Mouse (Mus musculus) ovary, adult 18-20 months (tissue): ENCODE results near the gene Nkd1.
A peak's percentile ranks its signal among the peaks of the same experiment; 100 is the strongest.

Experiments used
- DNase-seq: peaks from one replicate; pipeline ENCODE4 v3.0.0; 2022; ENCODE audit warnings: low spot score, mixed read lengths

Gene Nkd1

DNA sequence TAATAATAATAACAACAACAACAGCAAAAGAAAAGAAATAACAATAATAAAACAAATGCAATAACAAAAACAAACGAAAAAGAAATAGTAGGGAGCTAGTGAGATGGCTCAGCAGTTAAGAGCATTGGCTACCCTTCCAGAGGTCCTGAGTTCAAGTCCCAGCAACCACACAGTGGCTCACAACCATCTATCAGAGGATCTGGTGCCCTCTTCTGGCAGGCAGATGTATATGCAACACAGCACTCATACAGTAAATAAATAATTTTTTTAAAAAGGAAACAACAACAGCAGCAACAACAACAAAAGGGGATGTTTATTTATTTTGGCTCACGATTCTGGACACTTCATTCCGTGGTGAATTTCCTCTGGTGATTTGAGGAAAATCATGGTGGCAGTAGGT lies 98.4 kb downstream of the Nkd1 start:
- DNase-seq, result no peak

DNA sequence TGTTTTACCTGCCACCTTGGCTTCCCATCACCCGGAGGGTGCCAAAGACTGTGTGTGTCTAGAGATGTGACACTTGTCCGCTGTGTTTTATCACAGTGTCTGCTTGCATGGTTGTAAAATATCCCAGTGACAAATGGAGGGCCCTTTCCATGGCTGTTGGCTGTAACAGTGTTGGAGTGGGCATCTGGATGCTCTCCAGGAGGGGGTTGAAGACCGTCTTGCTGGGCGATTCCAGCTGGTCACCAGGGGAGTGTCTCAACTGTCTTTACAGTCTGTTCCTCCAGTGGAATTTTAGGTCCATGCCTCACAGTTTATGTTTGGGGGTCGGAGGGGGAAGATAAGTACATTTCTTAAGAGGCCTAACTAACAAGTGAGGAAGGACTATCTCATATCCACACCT lies 99.8 kb downstream of the Nkd1 start:
- no peak for DNase-seq

DNA sequence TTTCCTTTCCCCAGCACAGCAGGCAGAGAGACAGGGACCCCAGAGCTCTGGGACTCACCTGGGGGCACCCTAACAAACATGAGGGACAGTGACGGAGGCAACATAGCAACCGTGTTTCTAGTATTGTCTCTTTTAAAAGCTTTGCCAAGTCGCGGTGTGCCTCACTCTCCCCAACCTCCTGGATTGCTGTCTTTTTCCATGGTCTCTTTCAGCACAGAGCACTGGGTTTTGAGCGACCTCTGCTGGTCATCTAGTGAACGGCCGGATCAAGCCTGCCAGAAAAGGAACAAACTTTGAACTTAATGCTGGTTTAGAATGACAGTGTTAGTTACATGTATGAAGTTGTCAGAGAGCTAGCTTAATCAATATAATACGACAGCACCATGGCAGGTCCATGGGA lies 100.3 kb downstream of the Nkd1 start:
- peak; percentile 14 for DNase-seq

DNA sequence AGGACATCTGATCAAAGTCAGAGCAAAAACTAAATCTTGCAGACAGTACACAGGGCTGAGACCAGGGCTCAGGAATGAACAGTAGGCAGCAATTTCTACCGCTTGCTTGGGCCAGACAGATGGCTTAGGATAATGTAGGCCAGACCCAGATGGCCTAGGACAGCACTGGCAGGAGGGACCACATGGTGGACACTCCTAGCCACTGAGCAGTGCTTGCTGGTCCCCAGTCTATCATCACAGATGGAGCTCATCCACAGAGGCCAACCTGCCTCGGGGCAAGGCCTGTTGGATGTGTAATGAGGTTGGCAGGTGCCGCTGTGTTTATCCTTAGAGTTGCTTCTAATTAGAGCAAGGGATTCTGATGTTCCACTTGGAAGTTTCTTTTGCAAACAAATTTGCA lies 102.2 kb downstream of the Nkd1 start:
- DNase-seq, result no peak

DNA sequence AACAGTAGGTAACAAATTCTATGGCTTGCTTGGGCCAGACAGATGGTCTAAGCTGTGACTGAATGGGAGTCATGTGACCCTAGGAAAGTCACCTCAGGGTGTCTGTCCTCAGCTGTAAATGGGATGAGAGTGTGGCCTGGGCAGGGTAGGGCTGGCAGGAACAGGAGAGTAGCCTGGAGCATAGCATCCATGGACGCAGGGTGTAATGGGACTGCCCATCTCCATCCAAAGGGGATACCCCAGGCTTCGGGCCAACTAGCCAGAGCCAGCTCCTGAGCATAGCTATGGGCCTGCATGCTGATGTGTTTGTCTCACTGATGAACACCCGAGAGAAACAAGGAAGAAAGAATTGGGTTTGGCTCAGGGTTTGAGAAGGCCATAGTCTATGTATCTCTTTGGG lies 103.1 kb downstream of the Nkd1 start:
- DNase-seq, result no peak

GRCm38 (mm10) chr8:88626433-88626832 lies 105.3 kb downstream of the Nkd1 start:
- DNase-seq, result no peak

- DNase-seq, result no peak
Observed at GRCm38 (mm10) chr8:88626940-88627264, 105.7 kb downstream of the Nkd1 start.

GRCm38 (mm10) chr8:88627265-88627991 lies 106.3 kb downstream of the Nkd1 start:
- DNase-seq, result peak; percentile 70

GRCm38 (mm10) chr8:88628001-88628774 lies 107.0 kb downstream of the Nkd1 start:
- DNase-seq, result no peak

DNA sequence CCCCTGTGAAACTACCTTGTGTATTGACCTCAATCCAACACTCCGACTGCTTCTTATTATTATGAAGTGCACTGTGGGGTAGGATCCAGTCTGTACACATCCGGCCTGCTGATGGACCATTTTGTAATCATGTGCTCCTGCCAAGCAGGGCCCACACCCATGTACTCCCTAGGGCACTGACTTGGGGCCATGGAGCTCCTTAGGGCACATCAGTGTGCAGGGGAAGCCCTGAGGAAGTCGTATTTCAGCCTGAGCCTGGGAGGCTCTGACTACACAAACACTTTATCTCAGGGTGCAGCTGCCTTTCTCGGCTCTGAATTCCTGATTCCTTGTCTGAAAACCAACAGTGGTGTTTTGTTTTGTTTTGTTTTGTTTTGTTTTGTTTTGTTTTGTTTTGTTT lies 109.1 kb downstream of the Nkd1 start:
- DNase-seq, result no peak

GRCm38 (mm10) chr8:88631081-88631480 lies 109.9 kb downstream of the Nkd1 start:
- DNase-seq, result no peak

DNA sequence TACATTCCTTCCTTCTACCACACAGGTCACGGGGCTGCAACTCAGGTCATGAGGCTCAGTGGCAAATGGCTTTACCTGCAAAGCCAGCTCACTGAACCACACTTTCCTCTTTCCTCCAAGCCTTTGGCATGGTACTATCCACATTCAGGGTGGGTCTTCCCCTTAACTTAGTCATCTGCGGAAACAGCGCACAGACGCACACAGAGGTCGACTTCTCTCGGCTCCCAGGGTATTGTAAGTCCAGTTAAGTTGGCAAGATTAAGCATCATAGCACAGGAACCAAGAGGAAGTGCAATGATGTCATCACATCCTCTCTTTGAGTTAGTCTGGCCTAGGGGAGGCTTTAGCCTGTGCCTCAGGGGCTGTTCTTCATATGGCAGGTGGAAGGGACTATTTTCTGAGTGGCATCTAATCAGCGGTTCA lies 112.2 kb downstream of the Nkd1 start:
- DNase-seq, result no peak

DNA sequence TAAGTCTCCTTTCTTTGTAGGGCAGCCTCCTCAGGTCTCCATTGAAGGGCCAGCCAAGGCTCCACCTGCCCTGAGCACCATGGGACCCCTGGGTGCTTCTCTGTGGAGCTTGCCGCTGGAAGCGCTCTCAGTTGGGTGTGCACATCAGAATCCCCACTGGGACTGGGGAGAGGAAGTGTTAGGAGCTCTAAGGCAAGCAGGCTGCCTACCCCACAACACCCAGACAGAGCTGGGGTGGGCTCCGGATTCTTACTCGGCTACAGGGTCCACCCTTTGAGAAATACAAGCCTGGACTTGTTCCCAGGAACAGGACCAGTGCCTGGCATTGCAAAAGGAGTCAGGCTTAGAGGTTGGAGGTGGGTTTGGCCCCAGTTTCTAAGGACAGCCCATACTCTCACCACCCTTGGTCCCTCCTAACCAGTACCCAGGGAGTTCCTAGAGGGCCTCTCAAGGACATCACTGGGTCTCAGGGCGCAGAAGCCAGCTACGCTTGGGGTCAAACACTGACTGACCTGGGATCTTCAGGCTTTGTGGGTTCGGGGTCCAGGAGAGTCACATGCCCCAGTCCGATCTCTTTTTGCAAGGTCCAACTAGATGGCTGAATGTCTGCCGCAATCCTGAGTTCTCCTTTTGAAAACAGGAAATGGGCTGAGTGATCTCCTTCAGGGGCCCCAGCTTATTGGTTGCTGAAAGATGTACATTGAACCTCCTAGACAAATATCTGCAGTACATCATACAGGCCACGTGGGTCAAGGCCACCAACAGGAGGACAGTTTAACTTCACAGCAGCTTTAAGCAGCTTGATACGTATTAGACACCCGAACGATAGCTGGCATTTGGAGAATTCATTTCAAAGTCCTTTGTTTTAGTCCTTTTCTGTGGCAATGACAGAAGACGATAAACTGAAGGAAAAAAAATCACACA lies 114.6 kb downstream of the Nkd1 start, which contains the start of gene Snx20:
Gene Snx20 (minus strand): TSS at position 655 of the 924 bp plus-strand sequence.
- DNase-seq, result no peak

DNA sequence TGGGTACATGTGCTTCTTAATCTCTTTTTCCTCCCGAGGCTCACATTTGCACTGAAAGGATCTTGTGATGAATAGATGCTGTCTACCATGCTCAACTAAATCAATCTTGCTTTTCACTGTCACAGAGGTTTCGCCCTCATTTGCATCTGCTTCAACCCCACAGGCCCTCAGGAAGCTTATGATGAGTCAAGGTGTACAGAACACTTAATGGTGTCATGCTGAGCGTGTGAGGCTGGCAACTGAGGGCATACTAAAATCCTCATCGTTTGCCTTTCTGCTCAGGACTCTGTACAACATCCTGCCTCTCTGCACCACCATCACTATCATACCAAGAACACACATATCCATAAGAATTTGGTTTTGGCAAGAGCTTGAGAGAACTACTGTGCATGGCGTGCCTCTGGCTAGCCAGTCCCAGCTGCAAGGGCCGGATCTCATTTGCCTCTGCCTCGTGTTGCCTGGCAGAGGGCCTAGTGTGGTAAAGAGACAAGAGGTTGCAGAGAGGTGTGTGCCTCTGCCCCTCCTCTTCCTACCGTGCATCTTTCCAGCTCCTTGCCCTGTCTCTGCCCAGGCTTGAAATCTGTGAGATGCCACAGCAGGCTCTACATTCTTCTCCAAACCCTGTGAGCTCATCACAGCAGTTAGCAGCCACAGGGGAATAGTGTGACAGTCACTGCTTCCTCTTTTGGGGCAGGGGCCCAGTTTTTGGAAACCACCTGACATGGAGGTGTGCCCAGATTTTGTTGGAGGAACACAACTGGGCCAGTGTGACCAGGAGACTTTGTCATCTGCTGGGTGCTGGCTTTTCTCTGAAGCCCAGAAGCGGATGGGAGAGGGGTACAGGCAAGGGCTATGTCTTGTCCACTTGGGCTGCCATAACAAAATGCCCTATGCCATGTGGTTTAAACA lies 116.2 kb downstream of the Nkd1 start:
- DNase-seq, result no peak

GRCm38 (mm10) chr8:88638908-88639307 lies 117.8 kb downstream of the Nkd1 start:
- no peak for DNase-seq

DNA sequence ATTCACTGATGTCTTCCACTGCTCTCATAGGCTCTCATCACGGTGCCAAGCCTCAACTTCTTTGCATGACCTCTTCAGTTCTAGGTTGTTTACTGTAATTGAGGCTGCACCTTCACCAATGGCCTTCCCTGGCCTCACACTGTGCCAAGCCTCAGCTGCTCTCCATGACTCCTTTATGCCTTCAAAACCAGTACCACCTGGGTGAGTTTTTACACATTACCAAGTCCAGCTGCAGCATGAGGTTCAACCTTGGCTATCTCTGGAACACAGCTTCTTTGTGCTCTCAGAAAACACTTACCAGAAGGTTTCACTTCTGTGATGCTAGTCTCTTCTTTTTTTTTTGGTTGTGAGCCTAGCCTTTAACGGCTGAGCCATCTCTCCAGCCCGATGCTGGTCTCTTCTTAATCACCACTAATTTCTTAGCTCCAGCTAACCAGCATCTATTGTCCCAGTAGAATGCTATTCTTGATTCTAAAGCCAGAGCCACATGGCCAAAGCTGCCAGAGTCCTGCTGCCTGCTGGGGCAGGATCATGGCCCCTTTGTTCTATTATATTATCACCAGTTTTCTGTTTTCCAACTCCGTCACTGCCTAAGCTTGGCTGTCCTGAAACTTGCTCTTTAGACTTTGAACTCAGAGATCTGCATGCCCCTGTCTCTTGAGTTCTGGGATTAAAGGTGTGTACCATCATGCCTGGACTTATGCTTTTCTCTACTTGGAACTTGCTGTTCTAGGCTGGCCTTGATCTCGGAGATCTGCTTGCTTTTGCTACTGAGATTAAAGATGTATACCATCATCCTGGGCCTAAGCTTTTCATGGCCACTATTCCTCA lies 121.8 kb downstream of the Nkd1 start:
- DNase-seq, result no peak
